Mouse (Mus musculus): Measurements from ENCODE around the gene Vkorc1l1. TPM values are rescaled to one million over a fixed set of nuclear protein-coding genes. Genes with fewer than 3 reads are reported as not detected.
"Not testable (repeated sequence)": the region's sequence is repeated elsewhere in the genome, so short reads cannot be mapped to it uniquely, and the experiment has no call there.

Gene Vkorc1l1
- polyA plus RNA-seq (2012; rRNA removed) = 55.8 and 64.3 TPM in 2 replicates

- DNase-seq (ENCODE audit: low read depth) = peak; percentile 77
These were observed at the start of gene Vkorc1l1 for GRCm38 (mm10) chr5:129941495-129942045. Gene Vkorc1l1, plus strand, starts transcription at chr5:129941970.

- DNase-seq (ENCODE audit: low read depth) = peak; percentile 75
These were observed 46.3 kb upstream of the Vkorc1l1 start, which contains the start of gene Zbed5 for GRCm38 (mm10) chr5:129895198-129896088. Gene Zbed5, plus strand, starts transcription at chr5:129895723.

GRCm38 (mm10) chr5:129898449-129898848 lies 43.3 kb upstream of the Vkorc1l1 start, which contains the start of gene Phkg1:
Gene Phkg1, minus strand, starts transcription at chr5:129898549.
- no peak for DNase-seq (ENCODE audit: low read depth)

- DNase-seq (ENCODE audit: low read depth) = no peak
These were observed 34.0 kb upstream of the Vkorc1l1 start for GRCm38 (mm10) chr5:129907775-129908174.

- DNase-seq (ENCODE audit: low read depth) = no peak
These were observed 33.4 kb upstream of the Vkorc1l1 start, which contains the start of gene Nupr1l for GRCm38 (mm10) chr5:129908242-129908965. Gene Nupr1l, plus strand, starts transcription at chr5:129908540.

- DNase-seq (ENCODE audit: low read depth) = no peak
These were observed 32.6 kb upstream of the Vkorc1l1 start for GRCm38 (mm10) chr5:129909147-129909546.

- no peak for DNase-seq (ENCODE audit: low read depth)
These were observed 32.2 kb upstream of the Vkorc1l1 start for GRCm38 (mm10) chr5:129909591-129909990.

- no peak for DNase-seq (ENCODE audit: low read depth)
These were observed 27.7 kb upstream of the Vkorc1l1 start for GRCm38 (mm10) chr5:129914024-129914423.

GRCm38 (mm10) chr5:129915491-129915890 lies 26.3 kb upstream of the Vkorc1l1 start:
- not testable (repeated sequence) for DNase-seq (ENCODE audit: low read depth)

- DNase-seq (ENCODE audit: low read depth) = no peak
These were observed 23.6 kb upstream of the Vkorc1l1 start for GRCm38 (mm10) chr5:129918065-129918651.

- no peak for DNase-seq (ENCODE audit: low read depth)
These were observed 23.0 kb upstream of the Vkorc1l1 start for GRCm38 (mm10) chr5:129918752-129919151.

GRCm38 (mm10) chr5:129919320-129919719 lies 22.4 kb upstream of the Vkorc1l1 start:
- DNase-seq (ENCODE audit: low read depth) = peak; percentile 70

- no peak for DNase-seq (ENCODE audit: low read depth)
These were observed 19.8 kb upstream of the Vkorc1l1 start for GRCm38 (mm10) chr5:129921972-129922371.

GRCm38 (mm10) chr5:129924820-129925452 lies 16.8 kb upstream of the Vkorc1l1 start:
- DNase-seq (ENCODE audit: low read depth) = no peak

- DNase-seq (ENCODE audit: low read depth) = no peak
These were observed 15.8 kb upstream of the Vkorc1l1 start for GRCm38 (mm10) chr5:129925933-129926332.

- peak; percentile 96 for DNase-seq (ENCODE audit: low read depth)
These were observed 11.6 kb upstream of the Vkorc1l1 start for GRCm38 (mm10) chr5:129929924-129930855.

- DNase-seq (ENCODE audit: low read depth) = peak; percentile 68
These were observed 4.8 kb upstream of the Vkorc1l1 start for GRCm38 (mm10) chr5:129936941-129937340.

GRCm38 (mm10) chr5:129940281-129940680 lies 1.5 kb upstream of the Vkorc1l1 start:
- DNase-seq (ENCODE audit: low read depth) = no peak

- no peak for DNase-seq (ENCODE audit: low read depth)
These were observed 855 bp upstream of the Vkorc1l1 start for GRCm38 (mm10) chr5:129940736-129941494.
